7 mouse cellular contexts compared by ENCODE assay signal in the genomic region with DNA sequence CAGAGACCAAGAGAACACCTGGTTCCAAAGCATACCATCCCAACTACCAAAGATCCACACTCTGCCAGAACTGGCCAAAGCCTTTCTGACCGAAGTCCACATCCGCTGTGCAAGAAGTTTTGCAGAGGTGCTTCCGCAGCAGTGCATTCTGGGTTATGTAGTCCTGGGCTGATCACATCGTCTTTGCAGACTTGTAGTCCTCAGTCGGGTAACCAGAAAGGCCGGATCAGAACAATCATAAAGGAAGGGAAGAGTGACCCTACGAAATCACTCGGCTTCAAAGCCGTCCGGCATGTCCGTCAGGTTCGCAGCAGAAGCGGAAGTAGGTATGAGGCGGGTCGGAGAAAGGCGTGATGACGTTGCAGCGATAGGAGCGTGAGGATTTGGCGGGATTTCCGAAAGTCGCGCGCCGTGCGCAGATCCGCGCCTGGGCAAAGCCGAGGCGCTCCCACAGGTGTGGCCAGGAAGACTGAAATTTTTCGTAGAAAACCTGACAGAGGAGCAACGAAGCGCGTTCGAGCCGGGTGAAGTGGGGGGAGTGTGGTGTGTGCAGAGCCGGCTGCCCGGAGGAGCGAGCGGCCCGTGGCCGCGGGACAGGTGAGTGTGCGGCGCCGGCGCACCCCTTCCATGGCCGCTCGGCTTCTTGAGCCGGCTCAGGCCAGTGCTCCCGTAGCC. TPM values are rescaled to one million over a fixed set of nuclear protein-coding genes. Genes with fewer than 3 reads are reported as not detected.
DNase-seq lines count a peak whose midpoint lies in the region; ATAC-seq lines count a peak whose summit lies in the region.

A gene (plus strand): TSS at position 356 of the 675 bp plus-strand sequence.

- peak within 1 kb of the TSS; percentile 83 for H3K4me3 ChIP-seq in embryonic facial prominence, embryonic 12.5 days
- H3K4me3 ChIP-seq in limb, embryonic 11.5 days (ENCODE audit: low read depth, low read length), result peak within 1 kb of the TSS; percentile 86
- H3K4me3 ChIP-seq in midbrain, embryonic 14.5 days (replicated peaks; ENCODE audit: low read depth, low read length), result peak within 1 kb of the TSS; percentile 60

- peak; percentile 81 for DNase-seq in adrenal gland, postnatal 25 days
- peak; percentile 99 for DNase-seq in heart, adult 11 months
- DNase-seq in kidney, adult 18-20 months, result peak; percentile 94
- DNase-seq in limb, embryonic 11.5 days (ENCODE audit: low spot score), result peak; percentile 91
- DNase-seq in midbrain, embryonic 14.5 days, result peak; percentile 93
- peak; percentile 67 to 75 for DNase-seq in spleen, adult 18-20 months

- peak within 1 kb of the TSS; percentile 90 for H3K27ac ChIP-seq in embryonic facial prominence, embryonic 12.5 days
- H3K27ac ChIP-seq in limb, embryonic 11.5 days (replicated peaks; ENCODE audit: low read depth, low read length), result peak within 1 kb of the TSS; percentile 67; the same call in 1 of the 2 replicates
- peak within 1 kb of the TSS; percentile 84 for H3K27ac ChIP-seq in midbrain, embryonic 14.5 days (replicated peaks; ENCODE audit: low read depth, low read length)

- peaks cover 11% of the 10 kb centered on the region for H3K4me1 ChIP-seq in embryonic facial prominence, embryonic 12.5 days
- H3K4me1 ChIP-seq in limb, embryonic 11.5 days (ENCODE audit: control insufficient read depth, insufficient read depth, low read length), result no peaks in the 10 kb centered on the region
- peaks cover 8% of the 10 kb centered on the region for H3K4me1 ChIP-seq in midbrain, embryonic 14.5 days (ENCODE audit: control insufficient read depth, insufficient read depth, low read length)

- no peaks in the 10 kb centered on the region for H3K9me3 ChIP-seq in embryonic facial prominence, embryonic 12.5 days
- H3K9me3 ChIP-seq in limb, embryonic 11.5 days (ENCODE audit: control insufficient read depth, low read length), result no peaks in the 10 kb centered on the region
- H3K9me3 ChIP-seq in midbrain, embryonic 14.5 days (ENCODE audit: control insufficient read depth, low read length), result no peaks in the 10 kb centered on the region

- peak; percentile 87 for ATAC-seq in embryonic facial prominence, embryonic 12.5 days (ENCODE audit: insufficient number of reproducible peaks, insufficient read depth, low FRiP score, low TSS enrichment)
- peak; percentile 93 for ATAC-seq in limb, embryonic 11.5 days (ENCODE audit: insufficient number of reproducible peaks, low FRiP score, low TSS enrichment, low read depth)
- peak; percentile 90 for ATAC-seq in midbrain, embryonic 14.5 days (ENCODE audit: low FRiP score, low TSS enrichment)

- no peaks in the 10 kb centered on the region for H3K27me3 ChIP-seq in embryonic facial prominence, embryonic 12.5 days
- no peaks in the 10 kb centered on the region for H3K27me3 ChIP-seq in limb, embryonic 11.5 days (ENCODE audit: control insufficient read depth, insufficient read depth, low read length)
- no peaks in the 10 kb centered on the region for H3K27me3 ChIP-seq in midbrain, embryonic 14.5 days (ENCODE audit: control insufficient read depth, insufficient read depth, low read length)

- peak within 1 kb of the TSS; percentile 93 for H3K4me2 ChIP-seq in embryonic facial prominence, embryonic 12.5 days (replicated peaks)
- H3K4me2 ChIP-seq in limb, embryonic 11.5 days (ENCODE audit: low read depth, severe bottlenecking), result peak within 1 kb of the TSS; percentile 94
- peak within 1 kb of the TSS; percentile 93 for H3K4me2 ChIP-seq in midbrain, embryonic 14.5 days (ENCODE audit: low read length)

- WGBS in embryonic facial prominence, embryonic 12.5 days, result under 1% methylated on average over 51 of the region's 51 CpGs
- under 1% methylated on average over 51 of the region's 51 CpGs for WGBS in limb, embryonic 11.5 days
- WGBS in midbrain, embryonic 14.5 days, result under 1% methylated on average over 51 of the region's 51 CpGs

- H3K36me3 ChIP-seq in embryonic facial prominence, embryonic 12.5 days, result peaks cover 9% of the 10 kb centered on the region; the same call in 1 of the 2 replicates
- H3K36me3 ChIP-seq in limb, embryonic 11.5 days (ENCODE audit: control insufficient read depth, insufficient read depth, low read length), result peaks cover 2% of the 10 kb centered on the region; the same call in 1 of the 2 replicates
- H3K36me3 ChIP-seq in midbrain, embryonic 14.5 days (ENCODE audit: control insufficient read depth, insufficient read depth, low read length), result 0 out of 2 replicates have a peak, but pooled peaks cover 5% of the 10 kb centered on the region

- H3K9ac ChIP-seq in embryonic facial prominence, embryonic 12.5 days, result peak within 1 kb of the TSS; percentile 80
- H3K9ac ChIP-seq in limb, embryonic 11.5 days (ENCODE audit: low read length), result peak within 1 kb of the TSS; percentile 75
- H3K9ac ChIP-seq in midbrain, embryonic 14.5 days (replicated peaks; ENCODE audit: low read length), result peak within 1 kb of the TSS; percentile 57

RNA-seq across cellular contexts. Expression of the gene that starts here (rescaled TPM):
- total RNA-seq in adrenal gland, postnatal 25 days (2021), result 5.0 and 8.6 TPM in 2 replicates
- 53.3 and 57.7 TPM in 2 replicates for polyA plus RNA-seq in embryonic facial prominence, embryonic 12.5 days (2016; fragmentation: Nextera tagmentation; extraction: Ambion mirVana)
- polyA plus RNA-seq in limb, embryonic 11.5 days (2014; fragmentation: Nextera tagmentation; extraction: Ambion mirVana), result 80.3 and 81.0 TPM in 2 replicates
- 6.8 and 12.2 TPM in 2 replicates for polyA plus RNA-seq in midbrain, embryonic 14.5 days (2014; fragmentation: Nextera tagmentation; extraction: Ambion mirVana)

Comparison
In these comparisons a context has a peak if more than half of its experiments do, and no peak if none do; other contexts are left out.
1. Peak in every context shown above with its lines: DNase-seq, ATAC-seq, H3K4me3 ChIP-seq and H3K27ac ChIP-seq.